Mouse (Mus musculus) frontal cortex, postnatal 25 days (tissue): ENCODE measurements at regions not wholly inside any gene's neighbourhood (a gene's known extent, or its start where the extent isn't known, plus 50 kb on each side); places are given as distances from the start of the nearest gene placed in this dataset.
"Not testable (repeated sequence)": the region's sequence is repeated elsewhere in the genome, so short reads cannot be mapped to it uniquely, and the experiment has no call there.

Source experiments
- DNase-seq, 2 experiments: peaks; one replicate each; pipeline ENCODE4 v3.0.0; 2022; ENCODE audit warnings: low spot score in 2 of 2

DNA sequence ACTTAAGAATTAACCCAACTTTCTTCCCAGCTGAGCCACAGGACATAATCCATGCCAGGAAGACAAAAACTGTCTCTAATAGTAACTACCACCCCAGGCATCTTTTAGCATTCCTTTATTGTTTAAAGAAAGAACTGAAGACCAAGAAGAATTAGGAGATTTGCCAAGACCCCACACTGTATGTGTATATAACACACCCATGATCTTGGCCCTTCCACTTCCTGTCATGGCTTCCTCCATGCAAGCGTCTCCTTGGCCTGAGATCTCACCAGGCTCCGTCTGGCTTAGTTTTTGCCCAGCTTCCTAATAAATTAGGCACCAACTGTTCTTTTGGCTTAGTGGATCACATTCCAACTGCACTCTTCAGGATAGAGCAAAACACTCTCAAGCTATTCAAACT, 215.9 kb upstream of the Tenm4 start:
- DNase-seq = no peak

DNA sequence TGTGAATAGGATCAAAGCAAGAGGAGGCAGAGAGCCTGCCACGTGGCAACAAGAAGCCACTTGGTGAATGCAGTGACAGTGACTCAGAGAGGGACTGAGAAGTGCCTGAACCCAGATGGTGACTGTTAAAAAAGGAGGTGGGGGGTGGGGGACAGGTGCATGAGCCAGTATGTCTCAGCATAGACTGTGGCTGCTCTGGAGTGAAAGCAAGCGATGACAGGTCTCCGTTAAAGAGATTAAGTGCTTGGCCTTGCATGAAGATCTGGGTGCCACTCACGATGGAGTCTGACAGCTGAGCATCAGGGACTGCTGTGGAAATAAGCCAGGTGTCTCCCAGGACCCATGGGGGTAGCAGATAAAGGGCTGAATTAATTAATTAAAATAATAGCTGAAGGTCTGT, 212.0 kb upstream of the Tenm4 start:
- DNase-seq = no peak

DNA sequence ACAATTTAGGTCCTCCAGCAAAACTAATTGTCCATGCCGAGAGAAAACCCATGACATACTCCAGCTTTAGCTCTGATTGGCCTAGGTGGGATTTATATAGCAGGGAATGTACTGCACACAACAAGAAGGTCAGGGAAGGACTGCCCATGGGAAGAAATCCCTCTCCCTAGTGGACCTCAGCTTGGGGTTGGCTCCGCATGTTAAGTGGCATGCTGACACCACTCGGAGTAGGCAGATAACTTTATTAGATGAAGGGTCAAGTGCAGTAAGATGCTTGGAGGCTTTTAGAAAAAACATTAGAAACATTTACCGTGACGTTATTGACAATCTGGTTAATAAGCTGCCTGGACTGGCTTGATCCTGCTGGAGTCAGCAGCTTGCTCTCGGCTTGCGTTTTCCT, 199.2 kb upstream of the Tenm4 start:
- no peak for DNase-seq

DNA sequence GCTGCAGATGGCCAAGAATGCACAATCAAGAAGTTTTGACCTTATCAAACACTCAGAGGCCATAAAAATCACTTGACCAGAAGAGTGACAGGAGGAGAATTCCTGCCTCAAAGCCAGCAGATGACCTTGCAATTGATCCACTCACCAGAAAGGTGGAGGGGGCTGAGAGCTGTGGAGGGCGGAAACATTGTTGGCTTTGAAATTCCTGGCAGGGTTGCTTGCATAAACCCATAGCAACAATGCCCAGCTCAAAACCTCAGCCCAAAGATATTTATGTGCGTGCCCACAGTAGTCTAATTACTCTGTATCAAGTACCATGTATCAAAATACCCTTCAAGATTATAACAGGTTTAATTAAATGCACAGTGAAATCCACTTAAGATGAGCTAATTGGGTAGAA, 197.0 kb upstream of the Tenm4 start:
- DNase-seq = no peak

DNA sequence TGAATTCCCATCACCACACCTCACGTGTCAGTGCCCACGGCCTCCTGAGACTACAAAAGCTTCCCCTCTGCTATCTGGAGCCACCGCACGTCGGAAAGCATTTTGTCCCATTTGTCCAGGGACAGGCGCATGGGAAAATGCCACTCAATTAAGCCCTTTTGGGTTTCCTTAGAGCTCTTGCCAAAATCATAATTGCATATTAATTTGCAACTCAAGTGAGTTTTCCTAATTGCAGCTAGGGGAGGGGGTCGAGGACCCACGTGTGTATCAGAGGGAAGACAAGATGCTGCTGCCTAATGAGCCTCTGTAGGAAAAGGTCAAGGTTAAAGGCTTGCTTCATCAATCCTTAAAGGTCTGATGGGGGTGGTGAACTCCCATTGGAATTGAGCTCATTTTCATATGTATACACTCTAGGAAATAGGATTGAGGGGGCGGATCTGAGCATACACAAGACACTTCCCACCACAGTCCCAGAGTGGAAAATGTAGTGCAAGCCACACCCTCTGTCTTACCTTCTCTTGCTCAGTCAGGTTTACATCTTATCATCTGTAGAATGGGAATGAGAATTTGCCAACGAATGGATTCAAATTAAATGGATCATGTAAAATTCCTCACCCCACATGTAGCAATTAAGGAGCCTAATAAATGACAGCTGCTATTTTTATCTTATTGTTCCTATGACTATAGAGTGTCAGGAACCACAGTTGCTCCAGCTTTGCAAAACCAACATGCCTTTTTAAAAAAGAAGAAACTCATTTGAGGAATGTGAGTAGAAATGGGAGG, 179.6 kb upstream of the Tenm4 start:
- DNase-seq = no peak

DNA sequence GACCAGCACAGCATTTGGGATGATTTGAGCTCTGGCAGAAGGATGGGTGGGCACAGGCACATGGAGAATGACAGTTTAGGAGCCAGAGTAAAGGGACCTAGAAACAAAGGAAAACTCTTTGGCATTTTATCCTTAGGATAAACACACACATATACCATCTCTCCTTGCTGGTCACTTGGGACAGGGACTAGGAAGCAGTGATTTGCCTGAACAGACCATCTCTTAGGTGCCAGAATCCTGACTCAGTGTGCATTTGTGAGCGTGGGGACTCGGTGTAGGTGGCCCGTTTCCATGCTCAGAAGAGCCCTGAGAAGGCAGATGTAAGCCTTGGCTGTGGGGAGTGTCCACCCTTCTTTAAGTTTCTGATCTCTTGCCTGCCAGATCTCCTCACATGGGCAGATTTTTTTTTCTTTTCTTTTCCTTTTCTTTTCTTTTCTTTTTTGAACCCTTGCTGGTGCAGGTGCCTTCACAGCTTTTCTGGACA, 179.0 kb upstream of the Tenm4 start:
- no peak for DNase-seq

DNA sequence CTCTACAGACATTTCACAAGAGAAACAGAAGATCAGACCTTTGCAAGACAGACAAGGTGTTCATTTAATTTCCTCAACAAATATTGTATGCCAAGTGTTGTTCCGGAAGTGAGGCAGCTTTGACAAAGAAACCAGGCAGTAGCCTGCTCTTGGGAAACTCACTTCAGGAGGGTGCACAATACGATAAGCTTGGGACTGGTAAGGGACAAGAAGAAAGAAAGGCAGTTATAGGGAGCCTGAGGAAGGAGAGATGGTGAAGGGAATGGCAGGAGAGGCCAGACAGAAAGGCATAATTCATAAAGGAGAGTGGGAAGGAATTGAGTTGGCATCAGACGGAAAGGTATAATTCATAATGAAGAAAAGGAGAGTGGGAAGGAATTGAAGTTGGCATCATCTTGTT, 178.5 kb upstream of the Tenm4 start:
- DNase-seq = no peak

DNA sequence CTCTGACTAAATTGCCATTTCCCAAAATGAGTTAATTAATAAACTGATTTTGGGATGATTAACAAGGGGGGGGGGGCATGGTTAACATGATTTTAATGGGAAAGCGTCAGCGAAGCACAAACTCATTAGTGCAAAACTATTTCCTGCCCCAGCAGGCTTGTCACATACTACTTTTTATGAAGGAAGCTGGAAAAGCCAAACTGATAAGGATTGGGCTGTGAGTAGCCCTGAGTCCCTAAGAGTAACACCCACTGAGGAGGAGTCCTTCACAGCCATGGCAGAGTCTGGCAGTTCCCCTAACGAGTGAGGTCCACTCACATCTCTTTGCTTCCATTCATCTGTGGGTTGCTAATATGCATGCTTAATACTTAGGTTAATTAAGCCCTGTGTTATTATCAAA, 173.9 kb upstream of the Tenm4 start:
- no peak for DNase-seq

DNA sequence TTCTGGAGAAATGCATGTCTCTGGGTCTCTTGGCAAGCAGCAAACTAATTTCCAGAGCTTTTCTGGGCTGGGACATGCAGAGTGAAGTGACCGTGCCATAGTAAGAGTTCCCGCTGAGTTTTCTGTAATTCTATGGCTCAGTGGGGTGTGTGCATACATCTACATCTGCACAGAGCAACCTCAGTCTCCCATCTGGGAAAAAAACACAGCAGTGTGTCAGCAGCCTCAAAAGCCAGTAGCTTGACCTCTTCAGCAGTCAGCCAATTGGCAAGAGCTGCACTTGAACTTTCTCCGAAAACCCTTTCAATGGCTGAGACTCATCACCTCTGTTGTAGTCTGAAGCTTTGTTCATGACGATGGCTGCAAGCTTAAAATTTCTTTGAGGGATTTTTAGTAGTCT, 171.9 kb upstream of the Tenm4 start:
- DNase-seq = no peak

DNA sequence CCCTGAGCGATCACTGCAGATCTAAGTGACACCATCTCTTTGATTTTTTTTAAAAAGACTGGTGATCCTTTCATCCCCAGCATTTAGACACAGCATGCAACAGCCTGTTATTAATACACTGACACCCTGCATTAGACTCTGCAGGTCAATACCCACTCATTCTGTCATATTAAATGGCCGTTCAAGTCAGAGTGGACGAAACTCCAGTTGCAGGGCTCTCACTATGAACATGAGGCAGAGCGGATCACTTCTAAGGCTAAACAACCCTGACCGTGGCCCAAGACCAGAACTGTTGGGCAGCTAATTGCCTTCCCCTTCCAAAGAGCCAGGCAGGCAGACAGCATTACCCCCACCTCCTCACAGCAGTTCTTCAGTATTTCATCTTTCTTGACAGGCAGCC, 168.6 kb upstream of the Tenm4 start:
- DNase-seq = no peak

DNA sequence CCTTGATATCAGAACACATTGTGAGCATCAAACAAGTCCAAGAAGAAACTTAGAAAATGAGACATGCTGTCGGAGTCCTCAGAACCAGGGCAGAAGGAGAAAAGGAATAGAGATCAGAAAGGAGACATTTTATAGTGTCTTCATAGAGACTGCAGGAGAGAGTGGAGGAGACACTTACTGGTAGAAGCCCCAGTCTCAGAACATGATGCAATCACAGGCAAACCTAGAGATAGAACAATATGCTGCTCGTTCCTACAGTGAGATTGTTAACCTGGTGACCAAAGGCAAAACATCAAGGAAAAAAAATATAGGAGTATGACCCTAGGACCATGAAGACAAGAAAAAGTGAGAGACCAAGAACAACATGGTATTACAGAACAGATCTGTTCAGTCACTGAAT, 164.7 kb upstream of the Tenm4 start:
- DNase-seq = no peak

DNA sequence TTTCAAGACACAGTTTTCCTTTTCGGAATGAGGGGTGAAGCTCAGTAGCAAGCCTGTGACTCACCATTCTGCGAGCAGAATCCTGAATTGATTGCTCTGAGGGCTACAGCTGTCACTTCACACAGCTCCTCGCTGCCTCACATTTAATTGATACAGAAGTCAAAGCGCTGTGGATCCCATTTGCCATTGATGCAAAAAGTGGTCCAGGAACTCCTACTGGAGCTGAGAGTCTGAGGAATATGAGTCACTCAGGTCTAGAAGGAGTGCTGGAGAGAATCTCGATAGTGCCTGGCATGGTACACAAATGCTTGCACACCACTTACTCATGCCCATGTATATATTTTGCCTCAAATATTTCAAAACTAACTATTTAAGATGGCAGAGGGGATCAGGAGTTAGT, 158.0 kb upstream of the Tenm4 start:
- no peak for DNase-seq

DNA sequence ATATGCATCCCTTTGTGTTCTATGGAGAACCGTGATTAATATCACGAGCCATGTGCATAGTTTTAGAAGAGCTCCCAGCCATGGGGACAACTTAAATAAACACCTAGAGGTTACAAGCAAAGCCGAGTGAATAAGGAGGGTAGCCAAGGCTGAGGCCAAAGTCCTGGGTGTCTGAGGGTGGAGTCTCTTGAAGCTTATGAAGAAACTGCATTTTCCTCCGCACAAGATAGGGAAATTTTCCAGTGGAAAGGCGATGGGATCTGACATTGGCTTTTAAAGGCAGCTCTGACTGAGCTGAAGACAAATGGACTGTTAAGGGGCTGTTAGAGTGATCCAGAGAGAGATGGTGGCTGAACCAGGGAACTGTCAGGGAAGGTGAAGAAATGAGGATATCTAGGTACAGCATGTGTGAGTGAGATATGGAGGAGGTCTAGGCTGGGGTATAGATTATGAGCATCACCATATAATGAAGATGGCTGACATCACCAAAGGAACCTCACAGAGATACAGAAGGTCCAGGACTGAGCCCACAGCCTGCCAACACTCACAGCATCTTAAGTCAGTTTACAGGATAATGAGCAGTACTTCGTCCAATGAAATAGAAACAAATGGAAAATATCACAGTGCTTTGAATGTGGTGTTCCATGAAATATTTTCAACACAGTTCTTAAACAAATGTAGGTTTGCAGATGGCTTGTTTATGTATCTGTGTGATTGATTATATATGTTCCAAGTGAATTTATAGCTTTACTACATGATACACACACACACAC, 153.7 kb upstream of the Tenm4 start:
- no peak for DNase-seq

DNA sequence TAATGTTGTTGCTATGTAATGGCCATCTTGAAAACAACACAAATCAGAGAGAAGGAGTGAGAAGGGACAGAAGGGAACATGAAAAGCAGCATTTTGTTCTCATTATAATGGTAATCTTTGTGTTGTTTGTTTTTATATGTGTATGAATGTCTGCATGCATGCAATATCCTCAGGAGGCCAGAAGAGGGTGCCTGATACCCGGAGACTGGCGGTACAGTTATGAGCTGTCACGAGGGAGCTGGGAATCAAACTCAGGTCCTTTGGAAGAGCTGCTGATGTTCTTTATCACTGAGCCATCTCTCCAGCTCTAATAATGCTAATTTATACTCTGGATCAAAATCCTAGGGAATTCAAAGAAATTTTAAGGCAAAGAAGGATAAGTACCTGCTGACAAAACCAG, 147.0 kb upstream of the Tenm4 start:
- no peak for DNase-seq

DNA sequence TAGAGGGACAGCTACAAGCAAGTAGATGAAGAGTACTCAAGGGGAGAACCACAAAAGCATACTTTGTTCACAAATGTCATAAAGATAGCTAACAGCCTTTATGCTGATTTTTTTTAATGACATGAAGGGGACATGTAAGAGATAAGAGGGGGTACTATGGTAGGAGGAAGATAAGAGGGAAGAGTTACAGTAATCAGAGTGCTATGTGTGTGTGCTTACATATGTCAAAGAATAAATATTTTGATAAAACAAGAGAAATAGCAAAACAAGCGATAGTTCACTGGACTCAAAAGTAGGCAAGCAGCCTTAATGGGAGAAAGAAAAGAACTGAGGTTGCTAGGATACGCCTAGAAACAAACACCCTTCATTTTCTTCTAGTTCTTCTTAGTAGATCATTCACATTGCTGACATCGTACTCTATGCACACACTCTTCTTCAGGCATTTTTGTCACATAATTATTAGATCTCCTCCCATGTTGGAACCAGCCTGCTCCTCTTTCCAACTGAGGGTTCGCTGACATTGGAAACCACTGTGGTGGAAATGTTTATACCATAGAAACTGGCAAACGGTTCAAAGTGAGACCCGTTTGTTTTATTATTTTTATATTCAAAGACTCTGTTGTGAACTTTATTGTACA, 144.1 kb upstream of the Tenm4 start:
- DNase-seq = no peak

DNA sequence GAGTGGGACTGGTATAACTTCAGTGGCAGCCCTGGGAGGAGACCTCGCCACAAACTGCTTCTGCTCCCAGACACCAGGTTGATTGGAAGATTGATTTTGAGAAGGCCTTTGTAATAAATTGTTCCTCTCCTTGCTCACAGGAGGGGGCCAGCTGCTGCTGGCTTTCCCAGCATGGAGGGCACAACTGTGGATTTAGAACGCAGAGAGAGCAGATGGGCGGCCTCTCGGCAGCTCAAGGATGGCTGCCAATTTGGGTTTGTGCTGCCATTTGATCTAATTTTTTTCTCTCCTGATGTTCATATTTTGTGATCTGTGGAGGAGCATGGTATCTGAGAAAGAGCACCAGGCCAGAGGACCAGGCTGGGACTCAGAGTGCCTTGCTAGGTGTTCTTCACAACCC, 137.4 kb upstream of the Tenm4 start:
- DNase-seq = no peak

DNA sequence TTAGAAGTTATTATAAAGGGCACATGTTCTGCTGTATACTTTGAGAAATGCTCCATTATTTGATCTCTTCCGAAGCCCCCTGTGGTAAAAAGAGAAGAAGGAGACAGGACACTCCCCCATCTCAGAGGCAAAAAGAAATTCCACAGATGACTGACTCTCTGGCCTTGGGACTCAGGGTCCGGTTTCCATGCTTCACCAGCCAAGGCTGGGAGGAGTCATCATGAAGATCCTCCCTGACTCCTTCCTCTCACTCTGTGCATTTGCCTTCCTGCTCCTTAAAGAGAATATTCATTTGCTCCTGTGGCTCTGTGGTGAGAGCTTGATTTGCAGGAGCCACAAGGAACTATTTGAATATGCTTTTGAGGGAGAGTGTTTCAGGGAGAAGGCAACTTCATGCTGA, 135.6 kb upstream of the Tenm4 start:
- DNase-seq = no peak

DNA sequence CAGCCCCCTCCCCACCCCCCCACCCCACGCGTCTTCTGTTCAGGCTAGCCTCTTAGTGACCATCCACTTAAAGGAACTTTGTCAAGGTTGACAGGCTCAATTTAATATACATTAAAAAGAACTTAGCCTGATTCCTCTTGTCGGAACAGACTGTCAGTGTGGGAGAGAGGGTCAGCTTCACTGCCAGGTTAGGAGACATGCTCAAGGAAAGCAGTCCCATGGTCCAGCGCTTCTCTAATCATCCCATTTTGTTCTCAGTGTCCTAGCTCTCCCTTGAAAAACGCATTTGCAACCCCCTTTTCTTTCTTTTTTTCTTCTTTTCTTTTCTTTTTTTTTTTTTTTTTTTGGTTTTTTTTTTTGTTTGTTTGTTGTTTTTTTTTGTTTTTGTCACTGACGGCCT, 131.4 kb upstream of the Tenm4 start:
- DNase-seq = no peak

DNA sequence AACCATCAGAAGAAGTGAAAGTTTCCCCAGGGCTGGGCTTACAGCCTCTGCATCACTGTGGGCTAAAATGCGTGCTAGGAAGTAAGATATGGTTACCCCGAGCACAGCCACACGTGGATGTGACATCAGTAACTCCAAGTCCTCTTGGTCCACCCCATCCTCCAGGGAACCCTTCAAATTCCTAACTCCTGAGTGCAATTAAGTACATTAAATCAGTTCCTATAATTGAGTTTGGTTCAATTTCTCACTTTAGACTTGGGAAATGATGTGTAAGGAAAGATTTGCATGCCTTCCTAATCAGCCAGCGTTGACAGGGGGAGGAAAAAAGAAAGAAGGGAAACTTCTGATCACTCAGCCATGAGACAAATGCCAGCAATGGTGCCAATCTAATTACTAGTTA, 129.2 kb upstream of the Tenm4 start:
- no peak for DNase-seq

DNA sequence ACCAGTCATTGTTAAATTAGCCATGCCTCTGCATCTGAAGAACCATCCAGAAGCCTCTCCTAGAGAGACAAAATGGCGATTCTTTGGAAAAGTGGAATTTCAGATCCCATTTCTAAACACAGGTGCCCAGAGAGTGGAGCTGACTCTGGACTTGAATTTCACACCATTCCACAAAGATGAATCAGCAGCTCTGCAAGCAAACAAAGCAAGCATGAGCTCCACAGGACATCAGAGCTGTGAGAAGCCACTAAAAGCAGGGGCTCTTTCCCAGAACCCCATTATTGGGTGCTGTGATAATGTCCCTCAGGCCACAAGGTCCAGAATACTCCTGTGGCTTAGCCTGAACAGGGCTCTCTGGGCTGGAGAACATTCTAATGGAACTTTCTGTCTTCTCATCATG, 119.4 kb upstream of the Tenm4 start:
- no peak for DNase-seq

DNA sequence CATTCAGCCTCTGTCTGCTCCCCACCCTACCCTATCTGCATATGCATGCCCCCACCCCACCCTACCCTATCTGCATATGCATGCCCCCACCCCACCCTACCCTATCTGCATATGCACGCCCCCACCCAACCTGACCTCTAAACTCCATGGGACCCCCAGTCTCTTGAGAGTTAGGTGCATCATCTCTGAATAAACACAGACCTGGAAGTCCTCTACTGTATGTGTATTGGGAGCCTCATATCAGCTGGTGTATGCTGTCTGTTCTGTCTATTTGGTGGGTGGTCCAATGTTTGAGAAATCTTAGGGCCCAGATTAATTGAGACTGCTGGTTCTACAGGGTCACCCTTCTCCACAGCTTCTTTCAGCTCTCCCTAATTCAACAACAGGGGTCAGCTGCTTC, 109.4 kb upstream of the Tenm4 start:
- not testable (repeated sequence) for DNase-seq

DNA sequence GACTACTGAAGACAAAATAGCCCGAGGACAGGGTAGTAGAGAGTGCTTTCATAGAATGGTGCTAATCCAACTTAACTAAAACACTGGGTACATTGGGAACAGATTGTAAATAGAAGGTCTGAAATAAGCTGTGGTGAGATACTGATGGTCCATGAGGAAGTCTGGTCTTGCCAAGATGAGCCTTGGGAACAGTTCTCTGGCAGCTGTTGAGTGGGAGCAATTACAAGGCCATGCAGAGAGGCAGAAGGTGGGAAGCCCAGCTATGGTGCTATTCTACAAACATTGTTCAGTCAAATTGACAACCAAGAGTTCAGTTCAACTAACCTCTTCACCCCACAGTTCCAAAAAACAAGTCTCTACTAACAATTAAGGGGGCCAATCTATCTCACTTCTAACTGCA, 92.5 kb upstream of the Tenm4 start:
- no peak for DNase-seq

DNA sequence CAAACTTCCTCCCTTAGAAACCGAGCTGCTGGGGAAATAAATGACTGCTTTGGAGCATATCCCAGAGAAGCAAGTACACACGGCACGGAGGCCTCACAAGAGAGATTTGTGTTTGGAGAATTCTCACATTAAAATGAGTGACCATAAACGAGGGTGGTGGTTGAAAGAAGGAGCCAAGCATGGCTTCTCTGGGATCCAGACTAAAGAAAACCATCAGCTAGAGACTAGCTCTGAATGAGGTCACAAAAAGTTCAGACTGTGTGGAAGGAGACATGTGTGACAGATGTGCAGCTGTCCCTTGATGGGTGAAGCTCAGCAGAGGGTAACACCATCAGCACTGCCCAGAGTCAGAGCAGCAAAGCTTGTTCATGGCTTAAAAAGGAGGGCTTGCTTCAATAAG, 89.4 kb upstream of the Tenm4 start:
- no peak for DNase-seq
